Mouse (Mus musculus): ENCODE results near the gene Ciart. TPM values are rescaled to one million over a fixed set of nuclear protein-coding genes. Genes with fewer than 3 reads are reported as not detected.

The Ciart gene
- total RNA-seq, 2 experiments from 2014 or later, result 9.4 to 11.4 TPM

Other genes with a start within 250 kb of the Ciart start
- 10 to 100 TPM; 62.2 to 63.0 TPM for gene Mcl1, start 223.5 kb downstream of the Ciart start, total RNA-seq (2021)
- 1 to 10 TPM in 1 of 2 experiments, under 1 TPM in 1; 0.73 to 1.3 TPM for gene Adamtsl4, start 194.3 kb downstream of the Ciart start, total RNA-seq (2021)
- gene Ecm1, start 142.7 kb downstream of the Ciart start, total RNA-seq (2021), result 10 to 100 TPM in 1 of 2 experiments, 1 to 10 TPM in 1; 6.6 to 12.9 TPM
- gene Tars2, start 122.0 kb downstream of the Ciart start, total RNA-seq (2021), result 10 to 100 TPM; 38.0 to 38.7 TPM
- 10 to 100 TPM; 56.3 to 62.3 TPM for gene Rprd2, start 63.4 kb downstream of the Ciart start, total RNA-seq (2021)
- gene Prpf3, start 26.4 kb downstream of the Ciart start, total RNA-seq (2021), result 10 to 100 TPM; 24.4 to 27.8 TPM
- 100 to 1,000 TPM; 120 to 127 TPM for gene Mrps21, start 10.7 kb downstream of the Ciart start, total RNA-seq (2021)
- 1 to 10 TPM; 8.1 to 9.1 TPM for gene BC028528, start 9.8 kb upstream of the Ciart start, total RNA-seq (2021)
- 10 to 100 TPM; 88.4 to 92.6 TPM for gene Aph1a, start 11.7 kb upstream of the Ciart start, total RNA-seq (2021)
- gene Car14, start 22.4 kb upstream of the Ciart start, total RNA-seq (2021), result 1 to 10 TPM; 1.7 to 3.2 TPM
- 100 to 1,000 TPM; 104 to 106 TPM for gene Anp32e, start 47.0 kb upstream of the Ciart start, total RNA-seq (2021)
- gene Plekho1, start 113.8 kb upstream of the Ciart start, total RNA-seq (2021), result 10 to 100 TPM; 56.2 to 56.3 TPM
- 10 to 100 TPM; 41.2 to 46.4 TPM for gene Vps45, start 176.2 kb upstream of the Ciart start, total RNA-seq (2021)
- 10 to 100 TPM; 13.4 to 17.6 TPM for gene Otud7b, start 222.3 kb upstream of the Ciart start, total RNA-seq (2021)